Mouse (Mus musculus): ENCODE results near the gene Cmss1. TPM values are rescaled to one million over a fixed set of nuclear protein-coding genes. Genes with fewer than 3 reads are reported as not detected.

Cmss1 gene
- total and polyA plus RNA-seq, 2 experiments from 2014 or later = 17.0 to 50.3 TPM

- 0% methylated on average over 1 of the region's 1 CpGs for WGBS
- Histone ChIP-seq H3K27ac (ENCODE audit: low read depth) (no peak overlapping the region), H3K4me1 (ENCODE audit: control insufficient read depth, insufficient read depth) (peaks cover 5% of the 10 kb centered on the region; the same call in 1 of the 2 replicates), H3K9ac (replicated peaks; ENCODE audit: low read depth, low read length) (no peak overlapping the region), H3K27me3 (ENCODE audit: control insufficient read depth, insufficient read depth, low read length) (no peaks in the 10 kb centered on the region), H3K36me3 (replicated peaks; ENCODE audit: control insufficient read depth, insufficient read depth, low read length) (no peaks in the 10 kb centered on the region), H3K4me3 (ENCODE audit: low read depth, low read length) (no peak overlapping the region), H3K4me2 (ENCODE audit: low read depth, low read length) (no peak overlapping the region), H3K9me3 (replicated peaks; ENCODE audit: control insufficient read depth, low read length) (no peaks in the 10 kb centered on the region)
- ATAC-seq (ENCODE audit: insufficient read depth, low read depth) = no peak
- DNase-seq (ENCODE audit: low spot score) = peak; percentile 13
- TF ChIP-seq EP300 (IDR thresholded peaks at IDR 0.05; ENCODE audit: low read depth) (no peak), CTCF (IDR thresholded peaks at IDR 0.05; ENCODE audit: low read depth) (peak; percentile 74)
Observed at GRCm38 (mm10) chr16:57611768-57612167, 5.1 kb upstream of the Cmss1 start.

GRCm38 (mm10) chr16:57601031-57601430, 5.6 kb downstream of the Cmss1 start:
- no peak overlapping the region for H3K9ac ChIP-seq (replicated peaks; ENCODE audit: low read depth, low read length)
- ATAC-seq (ENCODE audit: insufficient read depth, low read depth) = no peak
- H3K27ac ChIP-seq (ENCODE audit: low read depth) = no peak overlapping the region
- H3K9me3 ChIP-seq (replicated peaks; ENCODE audit: control insufficient read depth, low read length) = no peaks in the 10 kb centered on the region
- H3K4me2 ChIP-seq (ENCODE audit: low read depth, low read length) = no peak overlapping the region
- 0 out of 2 replicates have a peak, but pooled peaks cover under 1% of the 10 kb centered on the region for H3K4me1 ChIP-seq (ENCODE audit: control insufficient read depth, insufficient read depth)
- H3K36me3 ChIP-seq (replicated peaks; ENCODE audit: control insufficient read depth, insufficient read depth, low read length) = peaks cover 7% of the 10 kb centered on the region; the same call in 1 of the 2 replicates
- no peaks in the 10 kb centered on the region for H3K27me3 ChIP-seq (ENCODE audit: control insufficient read depth, insufficient read depth, low read length)
- no peak for DNase-seq (ENCODE audit: low spot score)
- TF ChIP-seq EP300 (IDR thresholded peaks at IDR 0.05; ENCODE audit: low read depth) = no peak
- TF ChIP-seq CTCF (IDR thresholded peaks at IDR 0.05; ENCODE audit: low read depth) = no peak
- no peak overlapping the region for H3K4me3 ChIP-seq (ENCODE audit: low read depth, low read length)

GRCm38 (mm10) chr16:57597295-57597957, 9.2 kb downstream of the Cmss1 start:
- Histone ChIP-seq H3K9me3 (replicated peaks; ENCODE audit: control insufficient read depth, low read length) (no peaks in the 10 kb centered on the region), H3K4me1 (ENCODE audit: control insufficient read depth, insufficient read depth) (no peaks in the 10 kb centered on the region), H3K27ac (ENCODE audit: low read depth) (no peak overlapping the region), H3K27me3 (ENCODE audit: control insufficient read depth, insufficient read depth, low read length) (no peaks in the 10 kb centered on the region), H3K4me2 (ENCODE audit: low read depth, low read length) (no peak overlapping the region), H3K4me3 (ENCODE audit: low read depth, low read length) (no peak overlapping the region), H3K36me3 (replicated peaks; ENCODE audit: control insufficient read depth, insufficient read depth, low read length) (peaks cover 7% of the 10 kb centered on the region; the same call in 1 of the 2 replicates), H3K9ac (replicated peaks; ENCODE audit: low read depth, low read length) (no peak overlapping the region)
- ATAC-seq (ENCODE audit: insufficient read depth, low read depth) (no peak), DNase-seq (ENCODE audit: low spot score) (no peak)
- no peak for TF ChIP-seq EP300 (IDR thresholded peaks at IDR 0.05; ENCODE audit: low read depth)
- TF ChIP-seq CTCF (IDR thresholded peaks at IDR 0.05; ENCODE audit: low read depth) = no peak
- WGBS = 87% methylated on average over 4 of the region's 4 CpGs

- TF ChIP-seq EP300 (IDR thresholded peaks at IDR 0.05; ENCODE audit: low read depth) (no peak), CTCF (IDR thresholded peaks at IDR 0.05; ENCODE audit: low read depth) (peak; percentile 76)
- no peak overlapping the region for H3K4me2 ChIP-seq (ENCODE audit: low read depth, low read length)
- H3K4me1 ChIP-seq (ENCODE audit: control insufficient read depth, insufficient read depth) = no peaks in the 10 kb centered on the region
- H3K9me3 ChIP-seq (replicated peaks; ENCODE audit: control insufficient read depth, low read length) = no peaks in the 10 kb centered on the region
- no peak overlapping the region for H3K9ac ChIP-seq (replicated peaks; ENCODE audit: low read depth, low read length)
- no peak for ATAC-seq (ENCODE audit: insufficient read depth, low read depth)
- DNase-seq (ENCODE audit: low spot score) = peak; percentile 61
- 36% methylated on average over 7 of the region's 7 CpGs for WGBS
- no peak overlapping the region for H3K4me3 ChIP-seq (ENCODE audit: low read depth, low read length)
- no peak overlapping the region for H3K27ac ChIP-seq (ENCODE audit: low read depth)
- H3K36me3 ChIP-seq (replicated peaks; ENCODE audit: control insufficient read depth, insufficient read depth, low read length) = peaks cover 7% of the 10 kb centered on the region; the same call in 1 of the 2 replicates
- H3K27me3 ChIP-seq (ENCODE audit: control insufficient read depth, insufficient read depth, low read length) = no peaks in the 10 kb centered on the region
Observed at GRCm38 (mm10) chr16:57593422-57594157, 13.1 kb downstream of the Cmss1 start.

GRCm38 (mm10) chr16:57585201-57585600, 21.5 kb downstream of the Cmss1 start:
- WGBS = 40% methylated on average over 3 of the region's 3 CpGs
- H3K9ac ChIP-seq (replicated peaks; ENCODE audit: low read depth, low read length) = no peak overlapping the region
- H3K4me2 ChIP-seq (ENCODE audit: low read depth, low read length) = no peak overlapping the region
- ATAC-seq (ENCODE audit: insufficient read depth, low read depth) = no peak
- no peak for DNase-seq (ENCODE audit: low spot score)
- no peaks in the 10 kb centered on the region for H3K9me3 ChIP-seq (replicated peaks; ENCODE audit: control insufficient read depth, low read length)
- no peaks in the 10 kb centered on the region for H3K4me1 ChIP-seq (ENCODE audit: control insufficient read depth, insufficient read depth)
- peak overlapping the region; percentile 59 for H3K27ac ChIP-seq (ENCODE audit: low read depth)
- H3K27me3 ChIP-seq (ENCODE audit: control insufficient read depth, insufficient read depth, low read length) = no peaks in the 10 kb centered on the region
- peaks cover 6% of the 10 kb centered on the region; the same call in 1 of the 2 replicates for H3K36me3 ChIP-seq (replicated peaks; ENCODE audit: control insufficient read depth, insufficient read depth, low read length)
- H3K4me3 ChIP-seq (ENCODE audit: low read depth, low read length) = no peak overlapping the region
- TF ChIP-seq CTCF (IDR thresholded peaks at IDR 0.05; ENCODE audit: low read depth) (no peak), EP300 (IDR thresholded peaks at IDR 0.05; ENCODE audit: low read depth) (no peak)
